Mouse (Mus musculus): ENCODE measurements around the gene Dlgap4. TPM values are rescaled to one million over a fixed set of nuclear protein-coding genes. Genes with fewer than 3 reads are reported as not detected.
A peak's percentile ranks its signal among the peaks of the same experiment; 100 is the strongest.

The Dlgap4 gene
- polyA plus RNA-seq, 1 experiment = 337 TPM

DNA sequence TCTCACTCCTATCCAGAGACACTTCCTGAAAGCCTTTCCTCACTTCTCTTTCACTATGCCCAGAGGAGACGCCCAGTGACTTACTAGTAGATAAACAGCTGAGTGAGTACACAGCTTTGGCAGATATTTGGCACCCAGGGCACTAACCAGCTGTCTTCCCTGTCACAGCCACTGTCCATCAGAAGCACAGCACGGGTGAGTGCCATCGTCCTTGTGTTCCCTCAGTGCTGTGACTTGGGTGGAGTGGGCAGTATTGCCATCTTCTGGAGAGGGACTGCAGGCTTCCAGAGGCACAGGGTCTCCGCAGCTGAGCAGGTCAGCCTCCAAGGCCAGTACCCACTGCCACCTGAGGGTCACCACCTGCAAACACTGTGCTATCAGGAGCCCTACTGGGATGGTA lies 73.2 kb downstream of the Dlgap4 start:
- Histone ChIP-seq H3K4me3 (replicated peaks) (no peak overlapping the region), H3K27me3 (replicated peaks) (peaks cover 96% of the 10 kb centered on the region), H3K36me3 (replicated peaks; ENCODE audit: low read length) (no peaks in the 10 kb centered on the region)

DNA sequence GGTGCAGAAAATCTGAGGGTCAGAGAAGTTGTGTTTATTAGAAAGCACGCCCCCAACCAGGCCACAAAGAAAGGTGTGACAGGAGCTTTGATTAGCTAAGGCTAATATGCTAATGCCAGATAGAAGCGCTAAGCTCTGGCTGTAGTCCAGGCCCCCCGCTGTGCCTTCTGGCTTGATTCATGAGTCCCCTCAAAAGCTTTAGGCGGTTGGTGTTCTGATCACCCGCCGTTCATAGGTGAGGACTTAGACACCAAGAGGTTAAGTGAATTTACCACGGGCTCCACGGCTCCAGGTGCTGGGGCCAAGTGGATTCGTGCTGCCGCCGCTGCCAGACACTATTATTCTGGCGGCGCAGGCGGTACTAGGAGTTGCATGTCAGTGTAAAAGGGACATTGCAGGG lies 75.1 kb downstream of the Dlgap4 start:
- peaks cover 98% of the 10 kb centered on the region for H3K27me3 ChIP-seq (replicated peaks)

More for the DNA sequence above, 73.2 kb downstream of the Dlgap4 start:
- no peaks in the 10 kb centered on the region for H3K9me3 ChIP-seq
- TF ChIP-seq GATA1 (IDR thresholded peaks at IDR 0.05; ENCODE audit: borderline replicate concordance, low read length) (no peak), FLI1 (IDR thresholded peaks at IDR 0.05; ENCODE audit: low read length) (no peak)
- peaks cover 6% of the 10 kb centered on the region; the same call in 1 of the 2 replicates for H3K4me1 ChIP-seq

DNA sequence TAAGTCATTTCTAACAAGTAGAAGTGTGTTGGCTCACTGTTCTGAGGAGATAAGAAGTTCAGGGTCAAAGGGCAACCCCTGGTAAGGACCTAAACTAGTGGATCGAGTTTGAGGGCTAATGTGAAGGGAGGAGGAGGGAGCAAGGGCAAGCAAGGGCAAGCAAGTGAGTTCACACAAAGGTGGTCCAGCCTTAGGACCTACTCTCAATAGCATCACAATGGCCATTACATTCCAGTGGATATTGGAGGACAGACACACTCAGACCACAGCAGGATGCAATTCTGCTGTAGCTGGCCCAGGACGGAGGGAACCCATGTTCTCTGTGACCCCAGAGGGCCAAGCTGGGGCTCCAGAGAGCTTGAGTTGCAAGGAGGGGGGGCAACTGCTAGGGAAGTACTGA lies 77.3 kb downstream of the Dlgap4 start:
- H3K9me3 ChIP-seq = no peaks in the 10 kb centered on the region
- no peak overlapping the region for H3K4me3 ChIP-seq (replicated peaks)
- H3K4me1 ChIP-seq = peaks cover 16% of the 10 kb centered on the region
- TF ChIP-seq GATA1 (IDR thresholded peaks at IDR 0.05; ENCODE audit: borderline replicate concordance, low read length) (no peak), FLI1 (IDR thresholded peaks at IDR 0.05; ENCODE audit: low read length) (no peak)
- peaks cover 99% of the 10 kb centered on the region for H3K27me3 ChIP-seq (replicated peaks)
- no peaks in the 10 kb centered on the region for H3K36me3 ChIP-seq (replicated peaks; ENCODE audit: low read length)

More for the DNA sequence above, 75.1 kb downstream of the Dlgap4 start:
- Histone ChIP-seq H3K4me1 (peaks cover 9% of the 10 kb centered on the region), H3K9me3 (no peaks in the 10 kb centered on the region), H3K36me3 (replicated peaks; ENCODE audit: low read length) (no peaks in the 10 kb centered on the region), H3K4me3 (replicated peaks) (no peak overlapping the region)
- TF ChIP-seq FLI1 (IDR thresholded peaks at IDR 0.05; ENCODE audit: low read length) (no peak), GATA1 (IDR thresholded peaks at IDR 0.05; ENCODE audit: borderline replicate concordance, low read length) (no peak)

DNA sequence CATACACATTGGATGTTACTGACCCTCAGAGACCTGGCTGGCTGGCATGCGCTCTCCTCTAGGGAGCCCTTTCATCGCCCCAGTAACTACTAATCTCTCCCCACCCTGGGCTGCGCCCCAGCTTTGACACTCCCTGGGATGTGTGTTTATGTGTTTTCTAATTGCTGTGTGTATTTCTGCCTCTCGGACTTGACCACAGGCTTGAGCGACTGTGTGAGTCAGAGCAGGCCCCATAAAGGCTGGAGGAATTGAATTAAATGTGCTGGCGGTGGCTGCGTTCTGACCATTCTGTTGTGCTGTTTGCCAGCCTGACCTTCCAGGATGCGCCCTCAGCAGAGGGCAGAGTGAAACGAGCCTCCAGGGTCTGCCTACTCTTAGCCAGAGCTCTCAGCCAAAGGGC lies 78.2 kb downstream of the Dlgap4 start:
- Histone ChIP-seq H3K4me3 (replicated peaks) (no peak overlapping the region), H3K4me1 (peaks cover 16% of the 10 kb centered on the region), H3K27me3 (replicated peaks) (peaks cover 99% of the 10 kb centered on the region), H3K9me3 (no peaks in the 10 kb centered on the region), H3K36me3 (replicated peaks; ENCODE audit: low read length) (no peaks in the 10 kb centered on the region)
- TF ChIP-seq FLI1 (IDR thresholded peaks at IDR 0.05; ENCODE audit: low read length) = no peak

DNA sequence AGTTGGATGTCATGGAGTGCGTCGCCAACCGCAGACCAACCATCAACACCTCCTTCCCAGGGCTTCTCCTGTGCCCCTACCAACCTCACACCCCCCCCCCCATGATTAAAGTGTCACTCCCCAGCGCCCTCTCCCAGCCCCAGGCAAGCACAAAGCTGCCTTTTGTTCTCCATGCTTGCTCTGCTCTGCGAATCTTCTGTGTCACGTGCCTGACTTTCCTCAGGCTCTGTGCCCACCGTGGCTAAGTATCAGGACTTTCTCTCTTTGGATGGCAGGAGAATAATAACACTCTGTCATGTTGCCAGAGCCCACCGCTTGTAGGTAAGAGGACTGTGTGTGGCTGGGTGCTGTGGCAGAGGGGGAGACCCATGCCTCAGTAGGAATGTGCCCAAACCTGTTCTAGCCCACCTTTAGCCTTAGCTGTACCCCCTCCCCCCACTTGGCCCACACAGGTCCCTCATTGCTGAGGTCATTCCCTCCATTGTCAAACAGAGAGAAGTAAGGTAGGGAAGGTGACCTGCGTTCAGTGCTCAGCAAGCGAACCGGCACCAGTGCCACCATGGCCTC lies 79.8 kb downstream of the Dlgap4 start:
- peaks cover 98% of the 10 kb centered on the region for H3K27me3 ChIP-seq (replicated peaks)
- H3K9me3 ChIP-seq = no peaks in the 10 kb centered on the region
- TF ChIP-seq FLI1 (IDR thresholded peaks at IDR 0.05; ENCODE audit: low read length) = no peak
- H3K4me1 ChIP-seq = peaks cover 27% of the 10 kb centered on the region
- no peak overlapping the region for H3K4me3 ChIP-seq (replicated peaks)
- H3K36me3 ChIP-seq (replicated peaks; ENCODE audit: low read length) = no peaks in the 10 kb centered on the region

DNA sequence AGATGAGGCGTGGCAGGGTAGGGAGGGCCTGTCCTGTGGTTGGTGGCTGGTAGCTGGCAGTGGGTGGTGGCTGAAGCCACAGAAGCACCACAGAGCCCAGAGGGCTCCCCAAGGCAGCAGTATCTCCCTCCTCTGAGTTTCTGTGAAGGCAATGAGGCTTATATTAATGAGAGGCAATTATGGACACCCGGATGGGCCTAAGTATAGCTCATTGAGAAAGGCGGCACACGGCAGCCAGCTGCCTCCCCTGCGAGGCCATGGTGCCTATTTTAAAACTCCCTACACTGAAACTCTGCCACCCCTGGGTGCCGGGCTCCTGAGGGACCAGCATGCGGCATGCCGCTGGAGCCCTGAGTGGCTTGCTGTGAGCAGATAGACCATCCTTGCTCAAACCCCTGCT lies 83.8 kb downstream of the Dlgap4 start:
- TF ChIP-seq GATA1 (IDR thresholded peaks at IDR 0.05; ENCODE audit: borderline replicate concordance, low read length) = no peak
- no peak for TF ChIP-seq FLI1 (IDR thresholded peaks at IDR 0.05; ENCODE audit: low read length)
- H3K4me3 ChIP-seq (replicated peaks) = no peak overlapping the region
- no peaks in the 10 kb centered on the region for H3K36me3 ChIP-seq (replicated peaks; ENCODE audit: low read length)
- H3K27me3 ChIP-seq (replicated peaks) = peaks cover 93% of the 10 kb centered on the region
- no peaks in the 10 kb centered on the region for H3K9me3 ChIP-seq
- H3K4me1 ChIP-seq = peaks cover 22% of the 10 kb centered on the region

DNA sequence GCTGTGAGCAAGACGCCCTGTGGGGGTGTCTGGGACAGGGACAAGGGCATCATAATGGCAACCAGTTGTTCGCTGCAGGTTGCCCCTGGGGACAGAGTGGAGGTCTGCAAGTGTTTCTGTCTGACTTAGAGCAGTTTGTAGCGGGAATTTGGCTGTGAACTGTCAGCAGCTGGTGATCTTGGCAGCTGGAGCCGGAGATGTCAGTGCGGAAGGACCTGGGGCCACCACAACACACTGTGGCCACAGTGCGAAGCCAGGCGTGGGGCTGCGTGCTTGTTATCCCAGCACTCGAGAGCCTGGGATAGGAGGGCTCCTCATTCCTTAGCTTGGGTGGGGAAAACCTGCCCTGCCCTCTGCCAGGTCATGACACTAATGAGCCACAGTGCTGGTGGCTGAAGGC lies 84.7 kb downstream of the Dlgap4 start:
- no peak overlapping the region for H3K4me3 ChIP-seq (replicated peaks)
- peaks cover 22% of the 10 kb centered on the region for H3K4me1 ChIP-seq
- H3K9me3 ChIP-seq = no peaks in the 10 kb centered on the region
- TF ChIP-seq FLI1 (IDR thresholded peaks at IDR 0.05; ENCODE audit: low read length) = no peak
- TF ChIP-seq GATA1 (IDR thresholded peaks at IDR 0.05; ENCODE audit: borderline replicate concordance, low read length) = no peak
- no peaks in the 10 kb centered on the region for H3K36me3 ChIP-seq (replicated peaks; ENCODE audit: low read length)
- peaks cover 93% of the 10 kb centered on the region for H3K27me3 ChIP-seq (replicated peaks)

DNA sequence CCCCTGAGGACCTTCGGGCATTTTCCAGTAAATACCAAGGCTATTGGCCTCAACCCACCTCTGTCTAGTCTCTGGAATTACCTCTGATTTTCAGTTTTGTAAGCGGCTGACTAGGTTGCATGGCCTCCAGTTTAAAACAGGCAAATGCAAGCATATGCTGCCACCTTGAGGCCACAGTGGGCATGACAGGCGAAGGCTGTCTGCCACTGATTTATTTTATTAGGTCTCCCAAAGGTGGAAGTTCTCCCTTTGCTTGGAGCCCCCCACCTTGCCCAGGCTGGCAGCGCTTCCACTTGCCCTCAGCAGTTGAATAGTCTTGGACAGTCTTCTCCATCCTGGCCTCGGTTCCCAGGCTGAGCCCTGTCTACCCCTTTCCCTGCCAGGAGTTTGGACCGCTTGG lies 92.0 kb downstream of the Dlgap4 start:
- no peak overlapping the region for H3K4me3 ChIP-seq (replicated peaks)
- TF ChIP-seq FLI1 (IDR thresholded peaks at IDR 0.05; ENCODE audit: low read length) (no peak), GATA1 (IDR thresholded peaks at IDR 0.05; ENCODE audit: borderline replicate concordance, low read length) (no peak)
- peaks cover 14% of the 10 kb centered on the region for H3K4me1 ChIP-seq
- H3K36me3 ChIP-seq (replicated peaks; ENCODE audit: low read length) = peaks cover 16% of the 10 kb centered on the region
- no peaks in the 10 kb centered on the region for H3K9me3 ChIP-seq
- H3K27me3 ChIP-seq (replicated peaks) = peaks cover 81% of the 10 kb centered on the region

DNA sequence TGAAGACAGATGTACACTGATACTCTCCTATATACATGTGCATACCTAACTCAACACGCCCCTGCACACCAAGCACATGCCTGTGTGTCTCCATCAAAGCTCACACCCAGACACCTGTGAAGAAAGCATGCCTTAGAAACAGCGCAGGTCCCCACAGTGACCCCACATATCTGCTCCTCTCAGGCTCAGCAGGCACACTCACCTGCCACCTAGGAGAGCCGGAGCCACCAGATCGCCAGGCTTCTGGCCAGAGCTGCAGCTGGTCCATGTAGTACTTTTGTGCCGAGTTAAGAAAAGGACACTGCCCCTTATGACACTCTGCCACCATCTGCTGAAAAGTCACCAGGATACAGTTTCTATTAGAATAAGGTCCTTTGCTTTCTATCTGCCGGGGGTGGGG lies 103.2 kb downstream of the Dlgap4 start:
- Histone ChIP-seq H3K4me1 (peaks cover 35% of the 10 kb centered on the region), H3K27me3 (replicated peaks) (peaks cover 10% of the 10 kb centered on the region), H3K36me3 (replicated peaks; ENCODE audit: low read length) (peaks cover 52% of the 10 kb centered on the region), H3K4me3 (replicated peaks) (peak overlapping the region; percentile 38), H3K9me3 (peaks cover 4% of the 10 kb centered on the region; the same call in 1 of the 2 replicates)
- TF ChIP-seq FLI1 (IDR thresholded peaks at IDR 0.05; ENCODE audit: low read length) (no peak), GATA1 (IDR thresholded peaks at IDR 0.05; ENCODE audit: borderline replicate concordance, low read length) (no peak)

DNA sequence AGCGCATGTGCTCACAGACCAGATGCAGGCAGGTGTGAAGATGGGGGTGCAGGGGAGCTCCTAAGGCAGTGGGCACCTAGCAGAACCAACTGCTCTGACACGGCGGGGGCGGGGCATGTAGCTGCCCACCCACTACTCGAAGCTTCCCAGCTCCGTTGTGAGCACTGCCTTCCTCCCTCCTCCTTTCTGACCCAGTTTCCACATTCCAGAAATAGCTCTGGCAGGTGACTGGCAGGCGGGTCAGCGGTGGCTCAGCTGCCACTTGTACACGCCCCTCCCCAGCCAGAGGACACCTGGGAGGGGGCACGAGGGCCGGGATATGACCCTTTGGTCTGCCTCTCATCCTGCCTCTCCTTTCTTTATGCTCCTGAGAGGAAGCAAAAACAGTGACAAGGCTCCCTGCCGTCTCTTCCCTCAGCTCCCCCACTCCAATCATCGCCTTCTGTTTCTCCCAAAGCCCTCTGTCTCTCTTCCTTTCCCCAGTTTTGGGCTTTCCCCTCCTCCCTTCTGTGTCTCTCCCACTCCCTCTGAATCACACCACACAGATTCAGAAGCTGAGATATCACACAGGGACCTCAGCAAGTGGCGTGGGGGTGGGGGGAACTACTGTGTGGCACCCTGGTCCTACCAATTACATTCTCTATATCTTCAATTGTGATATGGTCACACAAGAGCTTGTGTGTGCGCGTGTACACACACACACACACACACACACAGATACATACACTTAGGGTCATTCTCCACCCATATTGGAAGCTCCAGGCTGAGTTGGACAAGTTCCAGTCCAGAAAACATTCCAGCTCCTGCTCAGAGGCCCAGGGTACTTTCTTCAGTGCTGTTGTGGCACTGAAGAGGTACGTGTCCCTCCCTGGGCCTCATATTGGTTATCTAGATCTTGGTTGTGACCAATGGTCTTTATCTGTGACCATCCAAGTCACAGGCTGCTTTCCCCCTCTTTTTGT lies 104.1 kb downstream of the Dlgap4 start:
- H3K4me3 ChIP-seq (replicated peaks) = peak overlapping the region; percentile 23
- H3K36me3 ChIP-seq (replicated peaks; ENCODE audit: low read length) = peaks cover 47% of the 10 kb centered on the region
- peaks cover 4% of the 10 kb centered on the region; the same call in 1 of the 2 replicates for H3K9me3 ChIP-seq

More for the DNA sequence above, 104.1 kb downstream of the Dlgap4 start:
- TF ChIP-seq GATA1 (IDR thresholded peaks at IDR 0.05; ENCODE audit: borderline replicate concordance, low read length) (no peak), FLI1 (IDR thresholded peaks at IDR 0.05; ENCODE audit: low read length) (no peak)
- peaks cover 42% of the 10 kb centered on the region for H3K4me1 ChIP-seq
- peaks cover 7% of the 10 kb centered on the region for H3K27me3 ChIP-seq (replicated peaks)
